Mouse (Mus musculus): ENCODE results near the gene Adcy2.

Gene Adcy2

GRCm38 (mm10) chr13:68961580-68961979 is 37.8 kb downstream of the Adcy2 start:
- DNase-seq (ENCODE audit: low read depth in 2 of 2, low spot score in 2 of 2): no peak

GRCm38 (mm10) chr13:68960513-68960912 is 38.8 kb downstream of the Adcy2 start:
- DNase-seq (ENCODE audit: low read depth in 2 of 2, low spot score in 2 of 2): no peak

GRCm38 (mm10) chr13:68959406-68959805 is 39.9 kb downstream of the Adcy2 start:
- no peak for DNase-seq (ENCODE audit: low read depth in 2 of 2, low spot score in 2 of 2)

- DNase-seq (ENCODE audit: low read depth in 2 of 2, low spot score in 2 of 2): no peak
These were observed 56.6 kb downstream of the Adcy2 start for GRCm38 (mm10) chr13:68942735-68943134.

- DNase-seq (ENCODE audit: low read depth in 2 of 2, low spot score in 2 of 2): no peak
These were observed 57.9 kb downstream of the Adcy2 start for GRCm38 (mm10) chr13:68941429-68941828.

- no peak for DNase-seq (ENCODE audit: low read depth in 2 of 2, low spot score in 2 of 2)
These were observed 67.1 kb downstream of the Adcy2 start for GRCm38 (mm10) chr13:68932283-68932647.

- no peak for DNase-seq (ENCODE audit: low read depth in 2 of 2, low spot score in 2 of 2)
These were observed 67.6 kb downstream of the Adcy2 start for GRCm38 (mm10) chr13:68931602-68932282.

- no peak for DNase-seq (ENCODE audit: low read depth in 2 of 2, low spot score in 2 of 2)
These were observed 70.9 kb downstream of the Adcy2 start for GRCm38 (mm10) chr13:68928469-68928868.

GRCm38 (mm10) chr13:68913666-68914288 is 85.6 kb downstream of the Adcy2 start:
- DNase-seq (ENCODE audit: low read depth in 2 of 2, low spot score in 2 of 2): no peak

GRCm38 (mm10) chr13:68906667-68907066 is 92.7 kb downstream of the Adcy2 start:
- DNase-seq (ENCODE audit: low read depth in 2 of 2, low spot score in 2 of 2): no peak

- DNase-seq (ENCODE audit: low read depth in 2 of 2, low spot score in 2 of 2): no peak
These were observed 96.6 kb downstream of the Adcy2 start for GRCm38 (mm10) chr13:68902708-68903107.

GRCm38 (mm10) chr13:68889929-68890593 is 109.3 kb downstream of the Adcy2 start:
- no peak for DNase-seq (ENCODE audit: low read depth in 2 of 2, low spot score in 2 of 2)

GRCm38 (mm10) chr13:68868776-68869175 is 130.6 kb downstream of the Adcy2 start:
- DNase-seq (ENCODE audit: low read depth in 2 of 2, low spot score in 2 of 2): no peak

- no peak for DNase-seq (ENCODE audit: low read depth in 2 of 2, low spot score in 2 of 2)
These were observed 131.2 kb downstream of the Adcy2 start for GRCm38 (mm10) chr13:68867940-68868655.

GRCm38 (mm10) chr13:68860036-68860435 is 139.3 kb downstream of the Adcy2 start:
- no peak for DNase-seq (ENCODE audit: low read depth in 2 of 2, low spot score in 2 of 2)

- DNase-seq (ENCODE audit: low read depth in 2 of 2, low spot score in 2 of 2): no peak
These were observed 151.1 kb downstream of the Adcy2 start for GRCm38 (mm10) chr13:68848265-68848664.

- DNase-seq (ENCODE audit: low read depth in 2 of 2, low spot score in 2 of 2): no peak
These were observed 159.8 kb downstream of the Adcy2 start for GRCm38 (mm10) chr13:68839517-68839916.

GRCm38 (mm10) chr13:68836183-68836582 is 163.2 kb downstream of the Adcy2 start:
- no peak for DNase-seq (ENCODE audit: low read depth in 2 of 2, low spot score in 2 of 2)

GRCm38 (mm10) chr13:68835424-68836045 is 163.8 kb downstream of the Adcy2 start:
- no peak for DNase-seq (ENCODE audit: low read depth in 2 of 2, low spot score in 2 of 2)

- no peak for DNase-seq (ENCODE audit: low read depth in 2 of 2, low spot score in 2 of 2)
These were observed 167.2 kb downstream of the Adcy2 start for GRCm38 (mm10) chr13:68832141-68832540.

- DNase-seq (ENCODE audit: low read depth in 2 of 2, low spot score in 2 of 2): no peak
These were observed 169.1 kb downstream of the Adcy2 start for GRCm38 (mm10) chr13:68830030-68830759.

Data from CD8-positive naive resting alpha-beta T cell, adult 2 months (primary cell).